Mouse (Mus musculus) activated CD4-positive, CD25-positive, alpha-beta regulatory T cell, adult 9 weeks (primary cell): ENCODE measurements around the gene Taar5. TPM values are rescaled to one million over a fixed set of nuclear protein-coding genes. Genes with fewer than 3 reads are reported as not detected.

Experiments
- polyA plus RNA-seq: library from polyadenylated mRNA; unstranded; fragments of 100-300 nt; shearing (Covaris generic); gene quantifications from one replicate; pipeline ENCODE4 v1.2.1, GENCODE M21; 2017

Taar5 gene
- polyA plus RNA-seq = not detected

GRCm38 (mm10) chr10:23970656-23971165, at the start of gene Taar5:
TSS of gene Taar5 (plus strand) at chr10:23970706.

GRCm38 (mm10) chr10:23938312-23938711, 32.2 kb upstream of the Taar5 start, which contains the start of gene Taar2:
TSS of gene Taar2 (plus strand) at chr10:23938572.

GRCm38 (mm10) chr10:23949508-23950005, 20.9 kb upstream of the Taar5 start, which contains the start of gene Taar3:
TSS of gene Taar3 (plus strand) at chr10:23949558.

GRCm38 (mm10) chr10:23960444-23960915, 10.0 kb upstream of the Taar5 start, which contains the start of gene Taar4:
TSS of gene Taar4 (plus strand) at chr10:23960494.

GRCm38 (mm10) chr10:23985546-23985945, 15.0 kb downstream of the Taar5 start, which contains the start of gene Taar6:
TSS of gene Taar6 (minus strand) at chr10:23985646.

GRCm38 (mm10) chr10:23993381-23993780, 22.9 kb downstream of the Taar5 start, which contains the start of gene Taar7a:
TSS of gene Taar7a (minus strand) at chr10:23993481.

GRCm38 (mm10) chr10:23999639-24000038, 29.1 kb downstream of the Taar5 start, which contains the start of gene Taar7b:
TSS of gene Taar7b (plus strand) at chr10:23999939.

Other genes starting within 250 kb of the Taar5 start
- 51.6 TPM for gene Rps12, start 183.4 kb upstream of the Taar5 start, polyA plus RNA-seq
- not detected for gene Slc18b1, start 173.7 kb upstream of the Taar5 start, polyA plus RNA-seq
- gene Vnn3, start 119.2 kb upstream of the Taar5 start, polyA plus RNA-seq = 0.15 TPM
- gene Vnn1, start 76.0 kb upstream of the Taar5 start, polyA plus RNA-seq = not detected
- gene Taar1, start 50.4 kb upstream of the Taar5 start, polyA plus RNA-seq = not detected
- not detected for gene Taar2, start 32.1 kb upstream of the Taar5 start, polyA plus RNA-seq
- gene Taar3, start 21.1 kb upstream of the Taar5 start, polyA plus RNA-seq = not detected
- not detected for gene Taar4, start 10.2 kb upstream of the Taar5 start, polyA plus RNA-seq
- gene Taar6, start 14.9 kb downstream of the Taar5 start, polyA plus RNA-seq = not detected
- gene Taar7a, start 22.8 kb downstream of the Taar5 start, polyA plus RNA-seq = not detected
- gene Taar7b, start 29.2 kb downstream of the Taar5 start, polyA plus RNA-seq = not detected
- not detected for gene Taar7d, start 56.5 kb downstream of the Taar5 start, polyA plus RNA-seq
- not detected for gene Taar7e, start 66.9 kb downstream of the Taar5 start, polyA plus RNA-seq
- gene Taar7f, start 78.8 kb downstream of the Taar5 start, polyA plus RNA-seq = not detected
- not detected for gene Taar8a, start 105.8 kb downstream of the Taar5 start, polyA plus RNA-seq
- gene Taar8b, start 121.6 kb downstream of the Taar5 start, polyA plus RNA-seq = not detected
- not detected for gene Taar8c, start 131.2 kb downstream of the Taar5 start, polyA plus RNA-seq
- not detected for gene Taar9, start 138.8 kb downstream of the Taar5 start, polyA plus RNA-seq
- 45.4 TPM for gene Stx7, start 178.6 kb downstream of the Taar5 start, polyA plus RNA-seq